Mouse (Mus musculus) cerebral cortex, adult 2 months (tissue): ENCODE results near the gene Pde4dip.

Experiments used
- WGBS: fragments of 180-500 bp; shearing (Covaris S2); methylation state at CpG from one replicate; pipeline ENCODE4 v1.1.7; 2018; 5-methylcytosine and 5-hydroxymethylcytosine counted together

Gene Pde4dip

DNA sequence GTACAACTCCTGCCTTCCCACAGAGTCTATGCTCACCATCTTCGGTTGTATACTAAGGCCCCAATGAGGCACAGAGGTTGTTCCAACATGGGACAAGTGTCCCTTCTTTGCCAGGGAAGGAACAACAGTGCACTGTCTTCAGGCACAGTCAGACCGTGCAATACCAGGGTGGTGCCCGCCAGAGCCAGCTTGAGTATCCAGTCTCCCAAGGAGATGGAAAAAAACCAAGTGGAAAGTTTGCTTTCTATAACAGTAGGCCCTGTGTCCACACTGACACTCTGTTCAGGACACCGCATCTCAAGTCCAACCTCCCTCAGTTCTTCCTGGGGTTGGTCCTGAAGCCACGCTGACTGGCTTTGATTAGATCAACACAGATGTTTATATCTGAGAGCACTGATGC, 87.8 kb downstream of the Pde4dip start:
- WGBS: 67% methylated on average over 5 of the region's 5 CpGs

DNA sequence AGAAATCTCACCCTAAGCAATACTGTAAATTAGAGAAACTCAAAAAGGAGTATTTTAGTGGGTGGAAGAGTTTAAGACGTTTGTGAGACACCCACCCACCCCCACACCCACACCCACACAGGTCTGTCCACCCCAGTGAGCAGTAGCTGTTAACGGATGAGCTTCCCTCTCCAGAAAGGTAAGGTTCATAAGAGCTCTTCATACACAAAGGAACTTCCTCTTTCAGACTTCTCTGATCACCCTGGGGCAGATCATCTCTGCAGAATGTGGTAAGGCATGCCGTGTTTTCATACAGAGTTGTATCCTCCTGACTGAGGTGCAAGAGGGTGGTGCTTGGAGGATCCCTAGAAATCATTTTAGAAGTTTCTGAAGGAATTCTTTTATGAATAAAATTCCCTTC, 88.5 kb downstream of the Pde4dip start:
- WGBS: 46% methylated on average over 3 of the region's 3 CpGs

DNA sequence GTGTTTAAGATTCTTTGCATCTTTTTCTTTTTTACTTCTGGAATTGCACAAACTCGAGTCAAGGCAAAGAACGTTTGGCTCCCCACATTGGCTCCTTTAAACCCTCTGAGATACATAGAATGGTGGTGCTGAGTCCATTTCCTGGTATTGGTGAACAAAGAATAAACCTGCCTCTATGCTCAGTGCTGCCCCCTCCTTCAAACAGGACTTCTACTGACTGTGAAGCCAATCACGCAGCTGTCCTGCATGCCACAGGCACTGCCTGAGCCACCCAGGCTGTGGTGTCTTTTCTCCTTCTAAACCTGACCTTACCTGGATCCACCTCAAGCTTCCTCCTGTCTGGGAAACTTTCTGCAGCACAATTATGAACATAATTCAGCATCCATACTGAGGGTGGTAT, 89.2 kb downstream of the Pde4dip start:
- 65% methylated on average over 3 of the region's 3 CpGs for WGBS

DNA sequence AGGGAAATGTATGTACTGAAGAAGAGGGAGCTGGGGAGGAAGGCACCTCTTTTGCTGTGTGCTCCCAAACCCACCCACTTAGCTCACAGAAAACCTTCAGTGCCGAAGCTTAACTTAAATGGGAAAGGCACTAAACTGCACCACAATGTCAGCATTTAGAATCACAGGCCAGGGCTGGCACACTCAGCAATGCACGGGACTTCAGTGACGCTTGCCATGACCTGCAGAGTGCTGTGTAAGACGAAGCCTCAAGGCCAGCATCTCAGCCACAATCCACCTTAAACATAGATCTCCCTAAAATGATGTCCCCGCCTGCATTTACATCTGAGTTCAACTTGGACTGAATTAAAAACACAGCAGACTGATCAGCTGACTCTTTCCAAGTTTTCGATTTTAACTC, 91.1 kb downstream of the Pde4dip start:
- WGBS: 48% methylated on average over 6 of the region's 6 CpGs

DNA sequence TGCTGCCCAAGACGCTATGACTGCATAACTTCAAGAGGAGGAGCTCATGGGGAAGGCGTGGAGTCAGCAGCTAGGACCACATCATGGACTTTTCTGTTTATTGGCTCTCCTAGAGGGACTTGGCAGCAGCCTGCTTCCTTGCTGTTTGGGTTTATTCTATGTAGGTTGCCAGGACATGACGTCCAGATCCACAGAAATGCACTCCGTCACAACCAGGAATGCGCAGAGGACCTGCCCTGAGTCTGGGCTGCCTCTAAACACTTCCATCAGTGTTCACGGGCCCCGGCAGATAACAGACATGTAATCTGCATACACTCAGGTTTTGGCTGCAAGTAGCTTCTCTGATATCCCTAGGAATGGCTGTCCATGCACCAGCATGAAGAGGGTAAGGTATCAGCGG, 94.5 kb downstream of the Pde4dip start:
- WGBS: 78% methylated on average over 8 of the region's 8 CpGs

DNA sequence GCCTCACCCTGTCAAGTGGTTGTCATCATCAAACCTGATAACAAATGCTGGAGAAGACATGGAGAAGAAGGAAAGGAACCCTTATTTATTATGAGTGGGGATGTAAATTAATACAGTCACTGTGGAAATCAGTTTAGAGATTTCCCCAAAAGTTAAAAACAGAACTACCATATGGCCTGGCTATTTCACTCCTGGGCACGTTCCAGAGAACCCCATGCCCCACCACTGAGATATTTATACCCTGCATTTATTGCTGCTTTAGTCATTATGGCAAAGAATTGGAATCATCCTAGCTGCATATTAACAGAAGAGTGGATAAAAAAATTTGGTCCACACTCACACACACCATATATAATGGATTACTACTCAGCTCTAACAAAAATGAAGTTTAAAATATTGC, 98.4 kb downstream of the Pde4dip start:
- WGBS: 53% methylated on average over 1 of the region's 1 CpGs

DNA sequence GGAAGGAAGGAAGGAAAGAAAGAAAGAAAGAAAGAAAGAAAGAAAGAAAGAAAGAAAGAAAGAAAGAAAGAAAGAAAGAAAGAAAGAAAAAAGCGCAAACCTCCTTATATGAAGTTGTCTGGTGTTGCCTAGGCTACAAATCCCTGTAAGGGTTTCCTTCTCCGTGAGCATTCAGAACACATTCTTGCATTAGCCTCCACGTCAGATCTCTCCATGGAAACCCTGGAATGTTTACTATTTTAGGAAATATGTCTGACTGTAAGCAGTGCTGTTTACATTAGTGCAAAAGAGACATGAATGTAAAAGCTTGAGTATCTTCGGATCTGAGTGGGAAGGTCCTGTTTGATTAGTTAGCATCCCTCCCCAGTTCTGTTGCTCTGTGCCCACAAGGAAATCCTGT, 112.3 kb downstream of the Pde4dip start:
- 24% methylated on average over 4 of the region's 4 CpGs for WGBS

DNA sequence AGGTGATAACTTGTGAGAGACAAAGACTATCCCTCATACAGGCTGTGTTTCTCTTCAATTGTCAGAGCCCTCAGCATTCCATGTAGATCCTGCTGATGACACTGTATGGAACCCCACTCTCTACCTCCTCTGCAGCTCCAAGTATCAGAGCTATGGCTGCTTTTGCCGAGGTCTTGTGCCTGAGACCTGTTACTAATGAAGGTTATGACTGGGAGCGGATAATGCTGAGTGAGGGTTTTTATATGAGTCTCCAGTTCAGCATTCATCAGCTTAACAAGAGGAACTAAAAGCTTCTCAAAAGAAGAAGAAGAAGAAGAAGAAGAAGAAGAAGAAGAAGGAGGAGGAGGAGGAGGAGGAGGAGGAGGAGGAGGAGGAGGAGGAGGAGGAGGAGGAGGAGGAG, 112.8 kb downstream of the Pde4dip start:
- WGBS: 39% methylated on average over 2 of the region's 2 CpGs

DNA sequence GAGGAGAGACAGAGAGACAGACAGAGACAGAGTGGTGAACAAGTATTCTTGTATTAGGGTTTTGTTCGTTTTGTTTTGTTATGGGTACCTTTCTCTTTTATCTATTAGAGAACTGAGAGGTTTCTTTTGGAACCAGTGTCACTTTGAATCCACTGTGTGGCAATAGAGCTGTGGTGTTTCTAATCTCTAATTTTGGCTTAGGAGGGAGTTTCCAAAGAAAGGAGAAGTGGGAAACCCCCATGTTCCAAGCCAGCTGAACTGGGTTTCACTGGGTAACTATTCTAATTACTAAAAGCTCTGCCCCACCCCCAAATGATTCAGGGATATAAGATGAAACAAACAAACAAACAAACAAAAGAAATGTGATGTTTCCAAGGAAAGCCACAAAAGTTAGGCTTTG, 113.6 kb downstream of the Pde4dip start:
- 61% methylated on average over 1 of the region's 1 CpGs for WGBS

DNA sequence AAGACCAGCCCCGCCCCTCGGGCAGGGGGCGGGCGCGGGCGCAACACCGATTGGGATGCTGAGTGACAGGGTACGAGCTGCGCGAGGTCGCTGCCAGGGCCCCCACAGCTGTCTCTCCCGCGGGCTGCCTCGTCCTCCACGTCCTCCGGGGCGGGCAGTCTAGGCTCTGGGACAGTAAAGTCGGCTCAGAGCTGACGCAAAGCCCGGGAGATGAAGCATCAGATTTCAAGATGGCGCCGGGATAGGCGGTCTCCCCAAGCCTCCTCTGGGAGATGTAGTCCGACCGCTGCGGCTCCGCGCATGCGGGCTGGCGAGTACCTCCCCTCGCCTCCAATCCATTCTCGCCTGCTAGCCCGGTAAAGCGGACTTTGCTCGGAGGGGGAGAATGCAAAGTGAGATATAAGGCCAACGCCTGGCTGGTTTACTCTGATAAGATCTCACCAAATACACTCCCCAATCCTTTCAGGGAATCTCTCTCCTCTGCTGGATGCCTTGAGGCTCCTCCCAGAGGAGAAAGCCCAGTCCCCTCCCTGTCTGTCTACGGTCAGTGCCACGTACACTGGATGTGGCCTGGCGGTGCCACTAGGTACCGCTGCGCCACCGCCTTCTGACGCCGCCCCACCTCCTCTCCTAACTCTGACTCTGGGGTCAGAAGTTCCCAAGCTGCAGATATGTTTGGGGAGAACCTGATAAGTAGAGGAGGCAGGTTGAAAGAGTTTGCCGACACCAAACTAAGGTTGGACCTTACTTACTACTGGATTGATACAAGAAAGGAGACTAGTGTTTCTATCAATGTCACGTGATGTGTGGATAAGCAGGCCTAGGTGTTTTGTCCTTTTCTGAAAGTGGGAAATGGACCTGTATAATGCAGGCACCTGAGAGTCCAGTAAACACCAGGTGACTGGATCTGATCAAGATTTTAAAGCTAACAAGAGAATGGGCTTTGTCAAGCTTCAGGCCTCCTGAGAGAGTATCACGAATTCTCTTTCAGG, 120.4 kb downstream of the Pde4dip start:
- 2% methylated on average over 47 of the region's 47 CpGs for WGBS

DNA sequence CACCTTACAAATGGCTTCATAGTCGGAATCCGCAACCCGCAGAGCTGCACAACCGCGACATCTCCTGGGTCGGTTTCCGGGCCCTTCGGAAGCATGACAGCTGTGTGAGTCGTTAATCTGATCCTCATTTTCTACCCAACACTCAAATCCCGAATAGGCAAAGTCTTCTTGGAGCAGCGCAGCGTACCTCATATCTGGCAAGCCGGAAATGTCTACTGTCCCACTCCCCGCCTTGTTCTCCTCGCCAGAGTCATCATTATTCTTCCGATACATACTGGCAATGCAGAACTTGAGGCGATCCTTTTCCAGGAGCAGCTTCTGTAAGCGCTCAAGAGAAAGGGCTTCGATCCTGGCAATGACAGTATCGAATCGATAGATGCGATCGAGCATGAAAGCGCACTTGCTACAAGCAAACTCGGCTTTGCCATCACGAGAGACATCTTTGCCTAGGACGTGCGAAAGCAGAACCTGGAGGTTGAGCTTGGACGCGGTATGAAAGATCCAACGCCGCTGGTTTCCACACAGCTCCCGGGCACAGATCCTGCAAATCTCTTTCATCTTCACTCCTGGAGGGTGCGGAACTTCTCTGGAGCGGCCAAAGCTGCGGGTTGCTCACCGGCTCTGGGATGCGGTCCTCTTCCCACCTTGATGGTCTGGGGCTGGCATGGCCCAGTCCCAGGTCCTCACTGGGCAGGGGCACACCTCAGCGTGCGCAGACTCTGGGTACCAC, 121.3 kb downstream of the Pde4dip start:
- 2% methylated on average over 40 of the region's 40 CpGs for WGBS

DNA sequence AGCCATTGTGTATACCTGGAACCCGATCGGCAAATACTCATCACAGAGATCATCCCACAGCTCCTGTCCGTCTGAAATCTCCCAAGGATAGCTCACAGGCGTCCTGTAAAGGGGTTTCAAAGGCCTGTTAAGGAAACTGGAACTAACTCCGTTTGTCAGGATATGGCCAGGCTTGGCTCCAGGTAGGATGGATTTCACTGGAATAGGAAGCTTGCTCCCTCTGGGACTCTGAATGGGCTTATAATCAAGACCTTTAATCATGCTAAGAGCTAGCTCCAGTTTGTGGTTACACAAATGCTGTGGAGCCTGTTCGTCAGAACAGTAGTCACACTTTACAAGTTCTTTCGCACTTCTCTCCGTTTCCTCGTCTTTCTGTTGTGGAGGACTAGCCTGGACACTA, 122.0 kb downstream of the Pde4dip start:
- WGBS: 26% methylated on average over 9 of the region's 9 CpGs

DNA sequence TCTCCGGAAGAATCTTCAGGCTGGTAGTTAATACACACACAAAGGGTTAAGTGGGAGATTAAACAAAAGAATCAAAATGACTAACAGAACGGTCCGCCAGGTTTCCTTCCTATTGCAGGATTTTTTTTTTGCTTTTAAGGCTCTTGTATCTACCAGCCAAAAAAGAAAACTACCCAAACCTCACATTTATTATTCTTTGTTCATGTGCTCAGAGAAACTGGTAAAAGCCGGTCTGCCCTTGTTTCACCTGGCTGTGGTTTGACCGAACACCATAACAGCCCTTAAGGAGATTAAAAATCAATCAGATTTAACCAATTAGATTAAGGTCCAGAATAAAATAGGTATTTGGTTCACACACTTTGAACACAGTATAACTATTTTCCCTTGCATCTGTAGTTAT, 124.4 kb downstream of the Pde4dip start:
- 38% methylated on average over 5 of the region's 5 CpGs for WGBS

DNA sequence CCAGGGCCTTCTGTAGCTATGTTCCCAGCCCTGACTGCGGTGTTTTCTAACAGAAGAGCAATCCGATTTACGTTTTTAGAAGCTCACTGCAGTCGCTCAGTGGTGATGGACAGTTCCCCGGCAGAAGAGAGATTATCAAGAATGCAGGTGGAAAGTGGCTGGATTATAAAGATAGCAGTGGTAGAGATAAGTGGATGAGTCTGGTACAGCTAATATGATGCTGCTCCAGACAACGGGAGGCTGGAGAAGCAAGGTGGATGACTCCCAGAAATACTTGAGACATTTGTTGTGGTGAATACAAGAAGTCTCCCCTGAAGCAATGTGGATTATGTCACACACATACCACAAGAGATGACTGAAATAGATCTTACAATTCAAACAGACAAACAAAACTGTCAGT, 126.6 kb downstream of the Pde4dip start:
- 62% methylated on average over 6 of the region's 6 CpGs for WGBS

DNA sequence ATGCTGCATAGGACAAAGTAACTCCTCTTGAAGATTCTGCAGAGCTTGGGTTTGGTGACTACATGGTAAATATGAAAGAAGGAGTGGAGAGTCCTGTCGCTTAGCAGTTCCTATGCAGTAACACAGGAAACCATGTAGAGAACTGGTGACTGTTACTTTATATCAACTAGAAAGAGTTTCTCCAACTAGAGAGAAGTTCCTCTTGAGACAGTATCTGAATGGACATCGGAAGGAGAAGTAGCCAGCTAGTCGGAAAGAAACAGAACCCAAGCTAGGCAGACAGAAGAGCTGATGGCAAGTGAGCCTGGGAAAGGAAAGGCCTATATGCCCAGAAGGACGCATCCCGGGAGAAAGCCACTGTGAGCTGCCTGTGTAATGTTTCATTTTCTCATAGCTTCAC, 127.3 kb downstream of the Pde4dip start:
- WGBS: 84% methylated on average over 5 of the region's 5 CpGs

DNA sequence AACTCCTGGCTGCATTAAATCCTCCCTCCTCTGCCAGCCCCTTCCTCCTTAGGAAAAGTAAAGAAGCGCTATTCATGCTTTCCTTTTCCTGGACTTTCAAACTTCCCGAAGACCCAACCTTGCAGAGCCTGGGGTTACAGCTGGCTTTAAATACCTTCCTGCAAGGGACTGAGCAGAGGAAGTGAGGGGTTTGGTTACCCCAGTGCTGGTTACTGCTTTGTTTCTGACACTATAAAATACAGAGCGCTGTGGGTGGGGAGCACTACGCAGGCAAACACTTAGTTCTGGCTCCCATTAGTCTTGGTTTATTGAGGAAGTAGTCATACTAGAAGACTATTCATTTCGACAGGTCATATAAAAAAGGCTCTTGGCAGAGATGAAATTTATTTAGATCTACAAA, 128.7 kb downstream of the Pde4dip start:
- 78% methylated on average over 5 of the region's 5 CpGs for WGBS

DNA sequence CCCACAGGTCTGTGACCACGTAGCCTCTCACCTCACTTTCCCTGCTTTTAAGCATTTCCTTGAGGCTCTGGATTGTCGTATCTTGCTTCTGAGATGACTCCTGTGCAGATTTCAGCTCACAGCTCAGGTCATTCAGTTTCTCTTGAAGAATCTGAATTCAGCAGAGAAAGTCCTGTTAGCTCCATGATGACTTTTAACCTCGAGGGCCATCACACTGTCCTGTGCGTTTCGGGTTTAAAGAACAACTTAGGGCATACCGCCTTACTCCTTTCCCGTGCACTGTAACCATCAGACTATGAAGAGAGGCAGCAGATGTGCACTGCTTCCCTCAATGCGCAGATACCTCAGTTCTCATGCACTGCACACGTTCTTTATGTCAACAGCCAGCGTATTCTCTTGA, 131.0 kb downstream of the Pde4dip start:
- WGBS: 96% methylated on average over 10 of the region's 10 CpGs

DNA sequence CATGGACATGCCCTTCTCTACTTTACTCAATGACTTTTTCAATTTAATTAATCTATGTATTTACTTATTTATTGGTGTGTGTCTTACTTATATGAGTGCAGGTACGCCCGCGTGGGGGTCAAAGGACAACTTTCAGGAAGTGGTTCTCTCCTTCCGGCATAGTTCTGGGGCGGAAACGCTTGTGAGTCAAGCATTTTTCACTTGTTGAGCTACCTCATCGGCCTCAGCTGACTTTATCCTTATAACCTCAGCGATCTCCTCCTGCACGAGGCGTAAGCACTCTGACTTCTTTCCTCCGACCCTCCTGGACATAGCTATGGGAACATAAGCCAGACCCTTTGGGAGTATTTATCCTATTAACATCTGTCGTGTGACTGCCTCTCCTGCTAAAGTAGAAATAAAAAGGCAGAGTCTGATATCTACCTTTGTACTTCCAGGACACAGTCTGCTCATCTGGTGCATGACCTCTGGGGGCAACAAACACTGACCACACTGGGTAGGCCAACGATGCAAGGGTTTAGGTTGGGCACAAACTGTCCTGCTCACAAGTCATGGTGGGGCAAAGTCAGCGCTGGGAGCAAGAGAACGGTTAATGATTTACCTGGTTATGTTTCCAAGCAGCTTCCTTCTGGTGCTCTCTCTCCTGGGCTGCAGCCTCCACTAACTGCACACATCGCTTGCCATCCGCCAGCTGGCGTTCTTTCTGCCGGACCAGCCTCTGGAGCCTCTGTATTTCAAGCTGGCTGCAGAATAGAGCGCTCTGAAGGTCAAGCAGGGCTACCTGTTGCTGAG, 132.0 kb downstream of the Pde4dip start:
- 89% methylated on average over 20 of the region's 20 CpGs for WGBS

DNA sequence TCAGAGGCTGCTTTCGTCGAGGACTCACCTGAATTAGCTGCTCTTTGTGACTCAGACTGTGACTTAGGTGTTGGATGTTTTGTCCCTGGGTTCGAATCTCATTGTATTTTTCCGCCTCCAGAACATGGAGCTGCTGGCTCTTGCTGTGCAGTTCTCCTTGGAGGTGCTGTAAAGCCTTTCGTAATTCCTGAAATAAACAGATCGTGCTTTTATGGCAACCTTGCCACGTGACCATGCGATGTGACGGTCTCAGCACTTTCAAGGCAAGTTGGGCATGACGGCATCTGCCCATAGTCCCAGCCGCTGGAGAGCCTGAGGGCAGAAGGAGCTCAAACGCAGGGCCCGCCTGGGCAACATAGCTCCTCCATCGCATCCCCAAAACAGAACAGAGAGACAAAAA, 133.1 kb downstream of the Pde4dip start:
- WGBS: 85% methylated on average over 14 of the region's 14 CpGs

DNA sequence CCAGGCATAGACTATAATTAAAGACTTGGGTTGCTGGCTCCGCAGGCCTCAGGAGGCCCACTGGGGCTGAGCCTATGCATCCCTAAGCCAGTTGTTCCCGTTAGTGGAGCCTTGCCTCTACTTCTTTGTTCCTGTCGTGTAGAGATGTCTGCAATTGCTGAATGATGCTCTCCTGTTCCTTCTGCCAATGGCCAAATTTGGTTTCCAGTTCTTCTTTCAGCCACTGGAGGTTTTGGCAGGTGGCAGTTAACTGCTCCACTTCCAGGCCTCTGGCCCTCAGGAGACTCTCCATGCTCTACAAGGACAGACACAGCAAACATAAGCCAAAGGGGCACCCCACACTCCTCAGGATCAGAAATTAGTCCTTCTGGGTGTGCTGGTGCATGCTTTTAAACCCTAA, 135.6 kb downstream of the Pde4dip start:
- 37% methylated on average over 3 of the region's 3 CpGs for WGBS

DNA sequence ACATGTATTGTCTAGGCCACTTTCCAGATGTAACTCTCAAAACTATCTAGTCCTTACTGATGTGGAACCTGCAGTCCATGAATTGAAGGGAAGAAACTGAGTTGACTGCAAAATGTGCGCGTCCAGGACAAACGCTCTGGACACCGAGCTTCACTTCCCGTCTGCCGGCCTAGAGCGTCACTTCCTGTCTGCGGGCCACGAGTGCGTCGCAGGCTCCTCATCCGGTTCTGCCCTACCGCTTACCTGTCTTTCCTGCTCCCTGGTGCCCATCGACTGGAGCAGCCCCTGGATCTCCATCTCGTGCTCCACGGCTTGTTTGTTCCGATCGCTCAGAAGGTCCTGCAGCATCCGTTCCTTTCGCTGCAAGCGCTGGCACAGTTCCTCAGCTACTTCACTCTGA, 136.9 kb downstream of the Pde4dip start:
- WGBS: 92% methylated on average over 21 of the region's 21 CpGs

DNA sequence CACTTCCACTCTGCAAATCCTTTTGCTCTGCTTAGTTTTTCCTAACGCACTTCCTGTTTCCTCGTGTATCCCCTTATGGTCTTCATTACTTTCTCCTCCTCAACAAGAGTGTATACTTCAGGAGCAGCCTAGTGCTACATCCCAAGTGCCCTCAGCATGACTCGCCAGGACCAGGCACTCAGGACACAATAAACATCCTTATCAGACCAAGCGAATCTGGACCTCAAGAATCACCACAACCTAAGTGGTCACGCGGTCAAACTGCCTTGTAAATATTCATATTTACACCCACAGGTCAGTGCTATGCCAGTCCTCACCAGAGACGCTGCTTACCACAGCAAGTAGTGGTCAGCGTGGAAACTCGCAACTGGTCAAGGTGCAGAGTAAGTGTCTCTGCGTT, 139.7 kb downstream of the Pde4dip start:
- 94% methylated on average over 10 of the region's 10 CpGs for WGBS
